Mouse (Mus musculus) liver, embryonic 14.5 days (tissue): ENCODE data around the gene Nt5dc3.

Experiments
- CTCF ChIP-seq: IDR thresholded peaks from 2 replicates; pipeline ENCODE4 v1.5.1; 2016; ENCODE audit warnings: antibody characterized with exemption, low read depth, control low read depth
- EP300 ChIP-seq: IDR thresholded peaks from 2 replicates; pipeline ENCODE4 v1.6.1; 2016; ENCODE audit warnings: antibody characterized with exemption, low read depth

- TF ChIP-seq CTCF (no peak), EP300 (no peak)
Observed at GRCm38 (mm10) chr10:86762384-86762730, 16.4 kb upstream of the Nt5dc3 start.
